Mouse (Mus musculus) heart, adult 2 months (tissue): Measurements from ENCODE around the gene Arpc5.

Source experiments
- CTCF ChIP-seq: fragments of 200-600 bp; IDR thresholded peaks from 2 replicates; pipeline ENCODE4 v1.8.1; 2022; ENCODE audit warnings: antibody characterized with exemption, mild to moderate bottlenecking, moderate library complexity
- EP300 ChIP-seq: fragments of 200-500 bp; IDR thresholded peaks from 2 replicates; pipeline ENCODE4 v1.6.1; 2011; ENCODE audit warnings: low read depth, low read length, control low read depth; ENCODE audit not compliant: insufficient read depth
- POLR2A ChIP-seq: fragments of 200-500 bp; IDR thresholded peaks from 2 replicates; pipeline ENCODE4 v1.6.1; 2011; ENCODE audit warnings: mild to moderate bottlenecking, low read depth, low read length, control low read depth; ENCODE audit not compliant: insufficient read depth

DNA sequence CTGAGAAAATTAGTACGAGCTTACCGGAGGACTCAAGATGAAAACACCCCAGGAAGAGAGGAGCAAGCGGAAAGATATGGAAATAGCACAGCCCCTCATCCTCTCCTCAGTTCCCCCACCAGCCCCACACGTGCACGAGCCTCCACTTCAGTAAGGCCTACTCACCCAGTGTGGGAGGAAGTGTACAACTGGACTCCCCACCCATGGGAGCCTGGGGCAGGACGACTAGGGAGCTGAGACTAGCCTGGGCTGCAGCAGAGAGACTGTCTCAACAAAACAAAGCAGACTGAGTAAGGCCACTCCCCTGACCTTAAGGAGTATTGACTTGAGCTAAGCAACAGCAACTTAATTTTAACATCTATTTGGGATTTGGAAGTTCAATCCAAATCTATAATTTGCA is 48.1 kb upstream of the Arpc5 start:
- no peak for TF ChIP-seq CTCF
- TF ChIP-seq POLR2A: no peak
- TF ChIP-seq EP300: no peak
